Mouse (Mus musculus) erythroid progenitor cell, adult 5-6 weeks (primary cell): ENCODE results near the gene Tmem189. TPM values are rescaled to one million over a fixed set of nuclear protein-coding genes. Genes with fewer than 3 reads are reported as not detected.
"Not testable (repeated sequence)": the region's sequence is repeated elsewhere in the genome, so short reads cannot be mapped to it uniquely, and the experiment has no call there.

ENCODE experiments used
- ATAC-seq: replicated peaks from 2 replicates; pipeline ENCODE4 v1.8.0; 2016; ENCODE audit warnings: moderate number of reproducible peaks, mild to moderate bottlenecking, moderate TSS enrichment, inconsistent platforms; ENCODE audit not compliant: poor library complexity, low FRiP score, severe bottlenecking
- total RNA-seq, 2 experiments: library from RNA; stranded (forward) in 1 of 2; stranded (reverse) in 1 of 2; fragments of 150-400 nt in 1 of 2; fragments of 186-747, 209-891 nt in 1 of 2; gene quantifications; 2 replicates each; pipeline versions ENCODE4 v1.2.3 to v1.2.4; 2015 to 2017; ENCODE audit warnings: low replicate concordance in 2 of 2

Gene Tmem189
- total RNA-seq, 2 experiments from 2014 or later, result 19.5 to 23.9 TPM

- ATAC-seq, result no peak
Measured at GRCm38 (mm10) chr2:167629665-167630209, 59.9 kb downstream of the Tmem189 start.

- ATAC-seq, result peak; percentile 75
Measured at GRCm38 (mm10) chr2:167628872-167629271, 60.8 kb downstream of the Tmem189 start.

DNA sequence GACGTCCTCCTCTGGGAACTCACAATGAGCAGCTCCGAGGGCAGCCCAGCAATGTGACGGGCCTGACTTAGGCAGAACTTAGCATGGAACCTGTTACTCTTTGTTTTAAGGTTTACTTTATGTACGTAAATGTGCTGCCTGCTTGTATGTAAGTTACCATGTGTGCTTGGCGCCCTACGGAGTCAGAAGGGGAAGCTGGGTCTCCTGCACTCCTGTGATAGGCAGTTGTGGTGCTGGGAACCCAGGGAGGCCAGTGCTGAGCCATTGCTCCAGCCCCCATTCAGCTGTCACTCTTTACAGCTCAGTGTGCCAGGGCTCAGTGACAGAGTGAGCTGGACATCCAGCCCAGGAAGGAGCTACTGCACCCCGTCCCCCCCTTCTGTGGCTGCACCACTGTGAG, 62.6 kb downstream of the Tmem189 start:
- ATAC-seq, result no peak

GRCm38 (mm10) chr2:167625670-167626069, 64.0 kb downstream of the Tmem189 start:
- no peak for ATAC-seq

- no peak for ATAC-seq
Measured at GRCm38 (mm10) chr2:167624368-167625075, 65.1 kb downstream of the Tmem189 start.

DNA sequence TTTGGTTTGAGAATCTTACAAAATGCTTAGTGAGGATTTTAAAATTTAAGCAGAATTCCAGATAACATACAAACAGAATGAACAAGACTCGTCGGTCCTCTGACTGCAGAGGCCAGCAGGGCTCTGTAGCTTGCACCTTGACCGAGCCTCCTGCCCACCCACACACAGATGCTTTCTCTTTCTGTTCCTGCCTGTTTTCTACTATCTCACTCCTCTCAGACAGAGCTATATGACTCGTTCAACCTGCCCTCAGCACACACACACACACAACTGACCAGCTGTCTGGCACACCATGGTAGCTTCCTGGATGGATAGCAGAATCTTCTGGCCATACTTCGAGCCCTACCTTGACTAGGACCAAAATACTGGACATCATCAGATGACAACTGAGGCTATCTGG, 66.7 kb downstream of the Tmem189 start:
- ATAC-seq, result no peak

- ATAC-seq, result no peak
Measured at GRCm38 (mm10) chr2:167622352-167622751, 67.3 kb downstream of the Tmem189 start.

- ATAC-seq, result 0 out of 2 replicates have a peak, but pooled peaks have one; percentile 2
Measured at GRCm38 (mm10) chr2:167621255-167622087, 68.2 kb downstream of the Tmem189 start.

DNA sequence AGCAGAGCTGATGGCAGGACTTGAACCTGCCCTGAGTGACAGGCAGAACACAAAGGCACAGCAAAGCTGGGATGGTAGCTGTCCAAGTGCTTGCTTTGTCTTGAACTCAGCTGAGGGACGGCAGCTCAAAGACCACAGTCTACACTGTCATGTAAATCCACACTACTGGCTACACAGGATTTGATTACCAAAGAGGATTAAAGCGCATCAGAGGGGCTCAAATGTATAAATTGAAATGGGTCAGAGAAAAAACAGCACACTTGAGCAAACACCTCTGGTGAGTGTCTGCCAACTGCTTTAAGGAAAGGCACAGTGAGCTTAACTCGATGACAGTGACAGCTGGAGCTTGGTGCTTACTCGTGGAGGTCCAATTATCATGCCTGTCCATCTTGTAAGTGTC, 72.2 kb downstream of the Tmem189 start:
- no peak for ATAC-seq

- ATAC-seq, result no peak
Measured at GRCm38 (mm10) chr2:167617034-167617433, 72.6 kb downstream of the Tmem189 start.

DNA sequence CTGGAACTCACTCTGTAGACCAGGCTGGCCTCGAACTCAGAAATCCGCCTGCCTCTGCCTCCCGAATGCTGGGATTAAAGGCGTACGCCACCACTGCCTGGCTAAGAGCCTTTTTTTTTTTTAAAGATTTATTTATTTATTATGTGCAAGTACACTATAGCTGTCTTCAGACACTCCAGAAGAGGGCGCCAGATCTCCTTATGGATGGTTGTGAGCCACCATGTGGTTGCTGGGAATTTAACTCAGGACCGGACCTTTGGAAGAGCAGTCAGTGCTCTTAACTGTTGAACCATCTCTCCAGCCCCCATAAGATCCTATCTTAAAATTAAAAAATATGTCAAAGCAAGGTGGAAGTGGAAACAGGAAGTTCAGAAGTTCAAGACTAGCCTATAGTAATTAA, 76.3 kb downstream of the Tmem189 start:
- not testable (repeated sequence) for ATAC-seq

DNA sequence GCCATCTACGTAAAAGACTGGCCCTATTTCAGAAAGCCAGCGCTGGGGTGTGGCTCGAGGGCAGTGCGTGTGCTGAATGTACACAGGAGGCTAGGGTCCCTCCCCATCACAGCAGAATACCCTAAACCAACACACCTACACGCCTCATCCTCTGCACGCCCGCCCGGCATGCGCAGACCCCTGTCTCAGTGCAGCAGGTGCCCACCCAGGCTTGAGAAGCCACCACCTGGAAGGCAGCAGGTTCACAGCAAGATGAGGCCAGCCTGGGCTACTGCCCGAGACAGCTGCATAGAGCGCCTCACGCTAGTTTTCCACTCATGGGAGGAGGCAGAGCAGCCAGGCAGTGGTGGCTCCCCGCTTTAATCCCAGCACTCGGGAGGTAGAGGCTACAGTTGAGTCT, 77.5 kb downstream of the Tmem189 start:
- no peak for ATAC-seq

DNA sequence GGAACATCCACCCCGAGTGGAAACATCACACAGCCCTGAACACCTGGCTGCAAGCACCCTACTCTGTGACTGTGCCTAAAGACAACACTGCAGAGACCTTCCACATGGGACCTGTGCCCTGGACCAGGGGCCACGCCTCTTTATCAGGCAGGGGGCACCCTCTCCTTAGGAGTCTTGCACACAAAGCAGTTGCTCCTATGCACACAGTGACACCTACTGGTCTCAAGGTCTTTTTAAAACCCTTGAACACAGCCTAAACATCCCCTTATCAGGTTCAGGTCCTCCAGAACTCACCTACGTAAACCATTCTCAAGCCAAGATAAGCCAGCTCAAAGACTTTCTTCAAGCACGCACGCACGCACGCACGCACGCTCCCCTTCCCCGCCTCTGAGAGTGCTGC, 78.3 kb downstream of the Tmem189 start:
- no peak for ATAC-seq

DNA sequence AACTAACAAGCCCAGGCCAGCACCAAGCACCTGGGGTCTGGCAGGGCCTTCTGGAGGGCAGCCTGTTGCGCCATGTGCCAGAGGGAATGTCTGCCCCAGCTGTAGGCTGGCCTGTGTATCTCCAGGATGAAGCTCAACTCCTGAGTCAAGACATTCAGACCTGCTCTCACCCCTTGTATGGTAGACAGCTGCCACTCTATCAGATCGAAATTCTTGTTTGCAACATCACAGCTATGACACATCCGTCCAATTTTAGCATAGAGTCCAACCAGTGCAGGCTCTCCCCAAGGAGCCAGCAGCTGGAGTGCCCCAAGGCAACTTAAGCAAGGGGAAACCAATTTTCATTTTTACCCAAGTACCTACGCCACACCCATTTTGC, 82.9 kb downstream of the Tmem189 start:
- ATAC-seq, result no peak

DNA sequence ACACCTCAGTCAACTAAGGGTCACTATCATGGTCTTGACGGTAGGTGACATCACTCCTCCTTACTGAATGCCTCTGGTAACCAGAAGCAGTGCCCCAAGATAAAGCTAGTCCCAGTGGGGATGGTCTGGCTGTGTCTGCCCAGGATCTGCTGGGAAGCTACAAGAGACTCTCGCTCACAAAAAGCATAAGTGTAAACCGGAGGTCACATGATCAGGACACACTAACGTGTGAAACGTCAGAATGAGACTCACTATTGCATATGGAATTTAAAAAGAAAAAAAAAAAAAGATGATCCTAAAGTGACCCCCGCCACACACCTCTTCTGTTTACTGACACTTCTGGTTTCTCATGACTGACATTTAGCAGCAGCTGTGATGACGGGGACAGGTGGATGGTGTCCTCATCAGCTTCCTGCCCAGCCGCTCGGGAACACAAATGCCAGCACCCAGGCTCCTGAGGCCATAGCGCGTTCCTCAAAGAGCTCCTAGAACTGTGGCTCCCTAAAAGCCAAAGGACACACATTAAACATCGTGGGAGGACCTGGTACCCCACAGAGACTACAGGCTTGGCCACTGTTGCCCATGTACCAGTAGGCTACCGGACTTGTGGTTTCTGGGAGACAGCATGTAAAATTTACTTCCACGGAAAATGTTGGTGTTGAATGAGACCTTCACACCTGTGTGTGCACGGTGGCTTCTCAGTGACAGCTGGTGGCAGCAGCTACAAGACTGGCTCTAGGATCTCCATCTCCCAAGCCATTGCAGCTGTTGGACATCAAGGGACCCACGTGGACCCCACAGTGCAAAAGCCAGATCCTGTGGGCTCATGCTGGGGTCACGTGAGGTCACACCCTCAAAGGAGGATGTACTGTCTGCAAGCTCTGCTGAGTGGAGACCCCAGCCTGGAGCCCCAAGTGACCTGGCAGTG, 83.5 kb downstream of the Tmem189 start:
- ATAC-seq, result no peak

DNA sequence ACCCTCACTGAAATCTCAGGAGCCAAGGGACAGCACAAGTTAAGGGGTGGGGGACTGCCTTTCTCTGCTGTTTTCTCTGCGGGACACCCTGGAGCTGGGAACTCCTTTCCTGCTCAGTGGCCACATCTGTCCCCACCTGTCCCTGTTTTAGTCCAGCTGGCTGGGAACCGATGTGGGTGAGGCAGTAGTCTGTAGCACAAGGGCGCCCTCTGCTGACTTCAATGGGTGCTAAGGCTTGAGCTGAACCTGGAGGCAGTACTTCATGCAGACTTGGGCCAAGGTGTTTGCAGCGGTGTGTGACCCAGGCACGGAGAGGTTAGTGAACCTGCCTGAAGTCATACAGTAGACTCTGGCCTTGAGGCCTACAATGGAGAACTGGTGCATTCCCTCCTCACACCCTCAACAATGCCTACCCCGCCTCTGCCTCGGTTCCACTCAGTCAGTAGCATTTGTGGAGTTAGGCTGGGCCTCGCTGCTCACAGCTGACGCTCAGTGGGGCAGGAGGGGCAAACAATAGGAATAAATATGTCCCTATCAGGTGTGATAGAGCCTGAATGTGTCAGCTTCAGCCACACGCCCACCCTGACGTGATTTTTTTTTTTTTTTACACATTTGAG, 84.3 kb downstream of the Tmem189 start:
- ATAC-seq, result peak; percentile 74

DNA sequence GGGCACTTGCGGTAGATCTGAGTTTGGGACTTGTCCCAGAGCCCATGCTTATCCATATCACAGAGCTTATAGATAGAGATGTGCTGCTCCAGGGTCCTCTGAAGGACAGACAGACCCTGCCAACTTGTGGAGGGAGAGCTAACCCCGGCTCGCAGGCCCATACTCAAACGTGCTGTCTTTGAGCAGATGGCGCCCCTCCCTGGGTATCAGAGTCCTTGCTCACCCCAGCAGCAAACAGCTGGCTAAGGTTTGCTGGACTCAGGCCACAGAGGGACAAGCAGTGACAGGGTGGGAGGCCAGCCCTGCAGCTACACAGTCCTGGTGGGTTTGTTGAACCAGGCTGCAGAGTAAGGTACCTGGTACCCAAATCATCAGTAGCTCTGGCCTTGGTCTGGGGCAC, 86.6 kb downstream of the Tmem189 start:
- ATAC-seq, result no peak

- ATAC-seq, result no peak
Measured at GRCm38 (mm10) chr2:167602364-167602763, 87.3 kb downstream of the Tmem189 start.

DNA sequence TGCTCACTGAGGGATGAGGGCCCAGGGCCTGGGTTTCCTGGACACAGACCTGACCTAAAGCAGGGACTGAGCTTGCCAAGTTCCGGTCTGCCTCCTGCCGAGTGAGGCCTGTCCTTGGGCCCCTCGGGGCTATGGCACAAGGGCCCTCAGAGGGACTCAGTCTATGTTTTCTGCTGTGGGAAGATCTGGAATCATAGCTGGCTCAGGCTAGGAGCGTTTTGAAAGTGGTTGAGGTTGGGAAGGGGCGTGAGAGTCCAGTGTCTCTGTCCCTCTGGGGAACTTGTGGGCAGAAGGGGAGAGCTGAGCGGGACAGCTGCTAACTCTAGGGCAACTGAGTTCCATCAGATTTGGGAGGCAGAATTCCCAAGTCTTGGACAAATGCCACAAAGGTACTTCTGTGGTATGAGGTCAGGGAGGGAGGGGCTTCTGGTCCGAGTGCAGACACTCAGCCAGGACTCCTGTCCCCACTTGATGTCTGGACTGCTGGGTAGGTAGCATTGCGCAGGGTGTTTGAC, 89.1 kb downstream of the Tmem189 start:
- no peak for ATAC-seq
